Mouse (Mus musculus) T-helper 1 cell (primary cell): Measurements from ENCODE around the gene Ptprg.

Source experiments
- in situ Hi-C: fragments of 300-600 bp; cut with MboI, MseI; formaldehyde crosslinking; loops from one replicate; pipeline ENCODE4 v1.15.1; 2025; ENCODE audit warnings: high pct_unique_total_duplicates

Gene Ptprg

DNA sequence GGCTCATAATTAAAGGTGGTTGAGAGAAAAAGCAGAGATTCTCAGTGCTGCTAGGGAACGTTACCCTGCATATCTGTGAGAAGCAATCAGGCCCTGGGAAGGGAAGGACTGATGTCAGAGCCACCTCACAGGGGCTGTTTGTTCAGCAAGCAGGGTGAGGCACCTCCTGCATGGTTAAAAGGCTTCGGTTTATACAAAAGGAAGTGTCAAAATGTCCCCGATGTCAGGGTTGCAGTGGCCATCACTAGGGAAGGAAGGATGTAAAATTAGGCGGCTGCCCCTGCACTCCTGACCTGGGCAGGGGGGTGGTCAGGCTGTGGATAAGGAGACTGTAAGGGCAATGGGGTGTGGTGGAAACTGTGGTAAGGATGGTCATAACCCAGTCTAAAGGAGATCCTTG lies 583.2 kb downstream of the Ptprg start:
- in situ Hi-C loops, result no loop called here

DNA sequence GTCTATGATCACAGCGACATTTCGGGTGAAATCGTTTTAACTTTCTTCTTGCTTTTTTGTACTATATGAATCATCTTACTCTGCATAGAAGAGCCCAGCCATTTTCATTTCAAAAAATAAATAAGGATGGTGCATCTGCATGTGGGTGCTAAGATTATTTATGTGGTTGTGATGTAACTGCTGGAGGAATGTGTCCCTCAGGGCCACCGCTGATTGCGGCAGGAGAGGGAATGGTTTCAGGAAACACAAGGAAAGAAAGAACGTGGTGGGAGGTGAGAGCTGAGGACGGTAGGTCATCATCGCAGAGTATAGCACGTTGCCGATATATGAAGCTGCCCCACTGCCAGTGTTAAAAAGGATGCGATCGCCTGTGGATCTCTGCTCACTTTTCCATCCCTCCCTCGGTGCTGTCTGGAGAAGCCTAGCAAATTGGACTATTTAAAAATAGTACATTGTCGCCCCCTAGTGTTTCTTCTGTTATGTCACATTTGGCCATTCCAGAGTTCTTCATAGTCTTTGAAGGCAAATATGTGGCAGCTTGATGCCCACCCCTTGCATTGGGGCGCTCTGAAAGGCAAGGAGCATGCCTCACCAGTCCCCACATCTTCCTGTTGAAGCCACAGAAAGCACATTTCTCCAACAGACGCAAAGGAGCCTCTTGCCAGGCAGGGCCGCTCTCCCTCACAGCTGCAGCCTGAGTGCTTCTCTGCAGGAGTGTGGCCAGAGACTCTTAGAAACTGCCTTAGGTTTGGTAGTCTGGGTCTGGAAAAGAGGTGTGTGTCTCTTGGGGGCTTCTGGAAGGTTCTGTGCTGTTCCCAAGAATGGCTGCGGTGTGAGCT lies 586.5 kb downstream of the Ptprg start:
- in situ Hi-C loops, result no loop called here

GRCm38 (mm10) chr14:12143941-12144485 lies 590.7 kb downstream of the Ptprg start:
- in situ Hi-C loops, result no loop called here

GRCm38 (mm10) chr14:12145919-12146318 lies 592.6 kb downstream of the Ptprg start:
- in situ Hi-C loops, result no loop called here

GRCm38 (mm10) chr14:12149529-12149928 lies 596.2 kb downstream of the Ptprg start:
- in situ Hi-C loops, result no loop called here

DNA sequence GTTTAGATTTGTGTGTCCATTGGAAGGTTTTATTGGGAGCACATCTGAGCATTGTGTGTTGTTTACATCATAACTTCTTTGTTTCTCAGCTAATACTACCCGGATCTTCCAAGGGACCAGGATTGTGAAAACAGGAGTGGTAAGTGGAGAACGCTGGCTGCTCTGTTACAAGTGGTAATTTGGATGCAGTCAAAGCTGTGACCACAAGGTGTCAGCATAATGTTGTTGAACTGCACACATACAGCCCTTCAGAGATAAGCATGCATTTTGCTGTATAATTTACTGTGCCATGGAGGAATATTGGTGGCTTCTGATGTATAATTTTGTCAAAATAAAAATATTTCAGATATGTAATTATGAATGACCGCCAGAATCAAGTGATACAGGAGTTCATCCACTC lies 598.6 kb downstream of the Ptprg start:
- in situ Hi-C loops, result loop anchor here (25.0 kb wide), 2 partner anchors 185 to 1085 kb away; partner anchors contain the start of gene Fezf2

- in situ Hi-C loops, result loop anchor here (25.0 kb wide), 2 partner anchors 185 to 1085 kb away; partner anchors contain the start of gene Fezf2
These were observed 599.4 kb downstream of the Ptprg start for GRCm38 (mm10) chr14:12152748-12153147.

DNA sequence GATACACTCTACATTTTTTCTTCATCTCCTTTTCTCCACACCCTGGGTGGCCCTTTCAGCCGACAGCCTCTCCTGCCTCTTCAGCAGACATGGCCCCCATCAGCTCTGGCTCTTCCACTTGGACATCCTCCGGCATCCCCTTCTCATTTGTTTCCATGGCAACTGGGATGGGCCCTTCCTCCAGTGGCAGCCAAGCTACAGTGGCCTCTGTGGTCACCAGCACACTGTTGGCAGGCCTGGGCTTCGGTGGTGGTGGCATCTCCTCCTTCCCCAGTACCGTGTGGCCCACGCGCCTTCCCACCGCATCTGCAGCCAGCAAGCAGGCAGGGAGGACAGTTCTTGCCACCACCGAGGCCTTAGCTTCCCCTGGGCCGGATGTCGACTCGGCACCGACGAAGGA lies 600.3 kb downstream of the Ptprg start:
- in situ Hi-C loops, result loop anchor here (25.0 kb wide), 2 partner anchors 184 to 1084 kb away; partner anchors contain the start of gene Fezf2

GRCm38 (mm10) chr14:12161738-12162310 lies 608.5 kb downstream of the Ptprg start:
- in situ Hi-C loops, result loop anchor here (10.0 to 25.0 kb wide), 3 partner anchors 175 to 1075 kb away; partner anchors contain the start of gene Fezf2

DNA sequence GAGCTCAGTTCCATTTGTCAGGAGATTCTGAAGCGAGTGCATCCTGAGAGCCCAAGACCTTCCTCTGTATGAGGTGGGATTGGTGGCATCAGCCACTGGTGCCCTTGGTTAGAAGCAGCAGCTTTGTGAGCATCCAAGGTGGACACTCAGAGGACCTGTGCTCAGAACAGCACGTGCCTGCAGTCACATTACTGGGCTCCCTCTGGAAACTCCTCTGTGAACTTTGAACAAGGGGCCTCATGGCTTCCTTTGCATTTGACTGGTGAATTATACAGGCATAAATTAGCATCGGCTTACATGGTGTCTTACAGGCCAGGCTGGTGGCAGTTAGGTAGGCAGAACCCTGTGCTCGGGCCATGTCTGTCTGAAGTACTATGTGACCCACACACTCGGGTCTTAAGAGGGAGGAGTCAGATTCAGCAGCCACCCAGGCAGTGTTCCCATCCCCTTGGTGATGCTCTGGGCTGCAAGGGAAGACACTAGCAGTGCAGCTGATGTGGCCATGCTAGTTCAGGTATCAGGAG lies 609.1 kb downstream of the Ptprg start:
- in situ Hi-C loops, result loop anchor here (10.0 to 25.0 kb wide), 3 partner anchors 175 to 1075 kb away; partner anchors contain the start of gene Fezf2

DNA sequence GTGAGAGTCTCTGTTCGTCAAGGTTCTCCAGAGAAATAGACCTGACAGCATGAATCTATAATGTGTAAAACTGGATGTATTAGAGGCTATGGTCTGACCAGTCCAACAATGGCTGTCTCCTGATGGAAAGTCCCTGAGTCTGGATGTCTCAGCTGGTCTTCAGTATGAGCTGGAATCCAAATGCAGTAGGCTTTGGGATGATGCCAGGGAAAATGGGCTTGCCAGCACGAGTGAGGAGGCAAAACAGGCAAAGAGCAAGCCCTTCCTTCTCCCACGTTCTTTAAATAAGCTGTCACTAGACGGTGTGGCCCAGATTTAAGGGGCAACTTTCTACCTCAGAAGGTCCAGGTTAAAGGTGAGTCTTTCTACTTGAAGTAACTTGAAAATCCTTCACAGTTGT lies 609.9 kb downstream of the Ptprg start:
- in situ Hi-C loops, result loop anchor here (10.0 to 25.0 kb wide), 3 partner anchors 174 to 1074 kb away; partner anchors contain the start of gene Fezf2

GRCm38 (mm10) chr14:12167215-12167614 lies 613.9 kb downstream of the Ptprg start:
- in situ Hi-C loops, result loop anchor here (10.0 to 25.0 kb wide), 3 partner anchors 170 to 1070 kb away; partner anchors contain the start of gene Fezf2

DNA sequence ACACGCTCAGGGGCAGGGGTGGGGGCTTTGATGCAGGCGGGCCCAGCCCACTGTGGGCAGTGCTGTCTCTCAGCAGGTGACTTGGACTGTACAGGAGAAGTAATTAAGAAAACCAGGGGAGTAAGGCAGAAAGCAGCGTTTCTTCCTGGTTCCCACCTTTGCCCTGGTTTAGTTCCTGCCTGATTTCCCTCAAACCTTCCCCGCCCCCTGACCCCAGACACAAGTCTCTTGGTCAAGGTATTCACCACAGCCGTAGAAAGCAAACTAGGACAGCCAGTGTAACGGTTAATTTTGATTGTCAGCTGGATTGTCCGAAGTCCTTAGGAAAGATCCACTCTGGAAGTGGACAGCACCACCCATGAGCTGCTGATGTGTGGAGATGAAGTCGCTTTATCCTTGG lies 614.3 kb downstream of the Ptprg start:
- in situ Hi-C loops, result loop anchor here (10.0 to 25.0 kb wide), 3 partner anchors 170 to 1070 kb away; partner anchors contain the start of gene Fezf2

DNA sequence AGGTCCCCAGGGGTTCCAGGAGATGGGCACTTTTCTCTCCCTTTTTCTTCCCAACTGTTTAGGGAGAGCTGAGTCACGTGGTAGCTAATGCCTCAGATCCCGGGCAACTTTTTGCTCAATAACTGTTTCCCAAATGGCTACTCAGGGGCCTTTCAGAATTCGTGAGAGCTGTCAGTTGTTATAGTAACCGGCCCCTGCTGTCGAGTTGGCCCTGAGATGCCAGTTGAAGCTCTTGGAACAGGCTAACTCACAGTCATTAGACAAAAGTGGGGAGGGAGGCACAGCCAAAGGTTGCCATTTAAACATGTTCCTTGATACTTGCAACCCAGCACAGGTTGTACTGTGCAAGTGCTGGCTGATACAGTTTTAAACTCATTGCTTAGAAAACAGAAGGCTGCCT lies 624.1 kb downstream of the Ptprg start:
- in situ Hi-C loops, result no loop called here

GRCm38 (mm10) chr14:12178645-12179044 lies 625.3 kb downstream of the Ptprg start:
- in situ Hi-C loops, result no loop called here

DNA sequence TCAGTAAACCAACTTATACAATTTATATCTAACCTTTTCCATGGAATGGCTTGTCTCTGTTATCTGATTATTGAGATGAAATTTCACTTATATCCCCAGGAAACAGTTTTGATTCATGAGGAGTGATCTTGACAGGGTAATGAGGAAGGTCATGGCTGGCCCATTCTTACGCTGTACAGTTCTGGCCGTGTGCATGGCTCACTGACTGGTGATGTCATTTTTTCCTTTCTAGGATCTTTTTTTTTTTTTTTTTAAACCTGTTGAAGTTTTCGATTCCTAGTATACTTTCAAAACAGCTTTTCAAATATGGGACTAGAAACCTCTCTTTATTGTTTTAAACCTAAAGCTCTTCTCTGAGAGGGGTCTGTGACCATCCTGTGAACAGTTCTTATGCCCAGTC lies 626.8 kb downstream of the Ptprg start:
- in situ Hi-C loops, result no loop called here

DNA sequence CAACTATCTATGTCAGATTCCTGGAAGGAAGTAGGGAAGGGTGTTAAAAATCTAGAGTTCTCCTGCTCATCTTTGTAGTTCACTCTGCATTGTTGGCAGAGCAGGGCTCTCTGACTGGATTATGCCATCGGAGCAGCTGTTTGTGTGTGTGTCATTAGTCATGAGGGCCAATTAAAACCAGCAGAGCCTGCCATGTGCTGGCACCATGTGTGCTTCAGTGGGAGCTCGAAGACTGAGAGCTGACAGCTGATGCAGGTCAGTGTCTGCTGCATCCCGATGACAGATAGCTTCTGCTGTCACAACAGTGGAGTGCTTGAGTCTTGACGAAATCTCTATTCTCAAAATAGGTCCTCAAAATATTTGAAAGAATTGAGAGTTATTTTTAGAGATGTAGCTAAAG lies 631.7 kb downstream of the Ptprg start:
- in situ Hi-C loops, result no loop called here

- in situ Hi-C loops, result no loop called here
These were observed 635.0 kb downstream of the Ptprg start for GRCm38 (mm10) chr14:12188352-12188751.

DNA sequence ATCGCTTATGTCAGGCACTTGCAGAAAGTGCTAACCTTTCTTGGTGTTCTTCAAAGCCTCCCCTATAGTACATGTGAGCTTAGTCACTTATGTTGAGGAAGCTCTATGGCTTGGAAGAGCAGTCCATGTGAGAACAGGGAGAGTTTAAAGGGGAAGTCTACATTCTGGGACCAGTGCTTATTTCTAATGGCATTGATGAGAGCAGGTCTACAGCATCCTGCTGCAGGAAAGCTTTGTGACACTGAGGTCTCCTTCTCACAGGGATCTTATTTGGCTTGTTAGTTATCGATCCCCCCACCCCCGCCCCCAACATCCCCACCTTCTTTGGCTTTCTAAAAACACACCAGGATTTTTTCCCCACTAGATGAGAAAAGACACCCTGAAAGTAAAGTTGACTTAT lies 635.9 kb downstream of the Ptprg start:
- in situ Hi-C loops, result no loop called here

DNA sequence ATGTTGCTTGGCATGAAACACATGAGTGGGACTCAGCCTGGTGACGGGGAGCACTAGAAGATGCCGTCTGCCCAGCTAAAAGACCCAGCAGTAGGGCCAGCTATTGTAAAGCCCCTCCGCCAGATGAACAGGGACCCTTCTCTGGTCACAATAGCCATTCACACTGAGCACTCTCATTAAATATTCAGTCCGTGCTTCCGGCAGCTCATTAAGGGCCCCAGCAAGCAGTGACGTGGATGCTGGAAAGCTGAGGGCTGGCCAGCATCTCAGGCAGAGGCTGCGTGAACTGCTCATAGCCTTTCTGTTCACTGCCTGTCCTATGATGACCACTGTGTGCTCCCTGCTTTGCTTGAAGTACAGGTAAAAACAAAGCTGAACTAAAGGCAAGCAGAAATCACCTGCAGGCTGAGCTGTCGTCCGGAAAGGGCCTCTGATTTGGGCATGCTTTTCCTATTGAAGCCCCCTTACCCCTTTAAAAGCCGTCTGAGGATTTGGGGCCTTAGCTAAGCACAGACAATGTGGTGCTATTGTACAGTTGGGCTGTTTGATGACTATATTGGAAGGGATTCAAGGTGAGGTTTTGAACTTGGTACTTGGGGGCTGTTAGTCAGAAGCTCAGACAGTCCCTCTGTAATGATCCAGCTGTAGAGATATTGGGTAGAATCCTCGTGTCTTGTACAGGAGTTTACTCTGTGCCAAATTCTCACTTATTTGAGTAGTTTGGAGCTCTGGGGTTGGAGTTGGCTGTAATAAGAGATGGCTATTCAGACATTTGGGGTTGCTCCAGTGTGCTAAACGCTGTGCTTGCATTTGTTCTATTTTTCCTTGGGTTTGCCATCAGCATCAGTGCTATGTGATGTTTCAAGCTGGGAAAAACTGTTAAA lies 636.6 kb downstream of the Ptprg start:
- in situ Hi-C loops, result loop anchor here (10.0 kb wide), 1 partner anchor 585 kb away; no protein-coding TSS in a partner anchor

DNA sequence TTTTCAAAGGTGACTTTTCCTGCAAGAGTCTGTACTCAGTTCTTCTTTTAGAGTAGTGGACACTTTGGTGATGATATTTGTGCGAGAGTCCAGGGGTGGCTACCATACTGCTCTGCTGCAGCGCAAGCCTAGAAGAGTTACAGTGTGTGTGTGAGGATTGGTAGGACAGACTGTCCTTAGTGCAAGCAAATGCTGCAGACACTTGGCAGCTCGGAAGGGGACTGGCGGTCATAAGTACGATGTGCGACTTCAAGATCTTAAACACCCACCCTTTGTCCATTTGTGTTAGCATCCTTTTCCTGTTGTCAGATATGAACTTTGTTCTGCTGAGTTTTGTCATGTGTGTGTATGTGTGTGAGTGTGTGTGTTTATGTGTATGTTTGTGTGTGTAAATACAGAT lies 637.7 kb downstream of the Ptprg start:
- in situ Hi-C loops, result loop anchor here (10.0 kb wide), 1 partner anchor 586 kb away; no protein-coding TSS in a partner anchor
